7 mouse cellular contexts compared by ENCODE assay signal in genomic region chr5:107110880-107111520, GRCm38 (mm10).
DNase-seq lines count a peak whose midpoint lies in the region; ATAC-seq and TF ChIP-seq lines count a peak whose summit lies in the region.

No protein-coding gene starts in this region.

- peak overlapping the region; percentile 35; the same call in 1 of the 2 replicates for H3K9ac ChIP-seq in hindbrain, embryonic 13.5 days
- no peak overlapping the region for H3K9ac ChIP-seq in liver, embryonic 16.5 days (ENCODE audit: low read depth, low read length)
- H3K9ac ChIP-seq in stomach, postnatal 0 days (ENCODE audit: low read length) = no peak overlapping the region

- H3K4me3 ChIP-seq in layer of hippocampus, adult 2 months = no peak overlapping the region
- no peak overlapping the region for H3K4me3 ChIP-seq in hindbrain, embryonic 13.5 days
- no peak overlapping the region for H3K4me3 ChIP-seq in liver, embryonic 16.5 days (ENCODE audit: low read depth, low read length)
- H3K4me3 ChIP-seq in stomach, postnatal 0 days (ENCODE audit: low read depth, low read length) = no peak overlapping the region

- no peaks in the 10 kb centered on the region for H3K27me3 ChIP-seq in hindbrain, embryonic 13.5 days
- no peaks in the 10 kb centered on the region for H3K27me3 ChIP-seq in liver, embryonic 16.5 days (ENCODE audit: control insufficient read depth, insufficient read depth, low read depth, low read length)
- no peaks in the 10 kb centered on the region for H3K27me3 ChIP-seq in stomach, postnatal 0 days (ENCODE audit: control insufficient read depth, insufficient read depth, low read length)

- TF ChIP-seq EP300 in stomach, postnatal 0 days (optimal IDR thresholded peaks at IDR 0.05) = no peak

- peak overlapping the region; percentile 80 for H3K27ac ChIP-seq in layer of hippocampus, adult 2 months
- H3K27ac ChIP-seq in hindbrain, embryonic 13.5 days = peak overlapping the region; percentile 74
- H3K27ac ChIP-seq in liver, embryonic 16.5 days (ENCODE audit: low read length) = peak overlapping the region; percentile 46; the same call in 1 of the 2 replicates
- peak overlapping the region; percentile 74 for H3K27ac ChIP-seq in stomach, postnatal 0 days (replicated peaks)

- H3K9me3 ChIP-seq in hindbrain, embryonic 13.5 days = no peaks in the 10 kb centered on the region
- H3K9me3 ChIP-seq in liver, embryonic 16.5 days (replicated peaks; ENCODE audit: control insufficient read depth, low read length) = no peaks in the 10 kb centered on the region
- no peaks in the 10 kb centered on the region for H3K9me3 ChIP-seq in stomach, postnatal 0 days (ENCODE audit: control insufficient read depth, low read length)

- H3K36me3 ChIP-seq in hindbrain, embryonic 13.5 days = no peaks in the 10 kb centered on the region
- no peaks in the 10 kb centered on the region for H3K36me3 ChIP-seq in liver, embryonic 16.5 days (ENCODE audit: control insufficient read depth, insufficient read depth)
- H3K36me3 ChIP-seq in stomach, postnatal 0 days (ENCODE audit: control insufficient read depth, insufficient read depth, low read length) = peaks cover 15% of the 10 kb centered on the region; the same call in 1 of the 2 replicates

- peaks cover 24% of the 10 kb centered on the region for H3K4me1 ChIP-seq in hindbrain, embryonic 13.5 days (replicated peaks)
- H3K4me1 ChIP-seq in liver, embryonic 16.5 days (ENCODE audit: control insufficient read depth, low read depth, low read length) = peaks cover 13% of the 10 kb centered on the region
- H3K4me1 ChIP-seq in stomach, postnatal 0 days (replicated peaks; ENCODE audit: control insufficient read depth, insufficient read depth) = peaks cover 6% of the 10 kb centered on the region

- no peak overlapping the region for H3K4me2 ChIP-seq in hindbrain, embryonic 13.5 days
- no peak overlapping the region for H3K4me2 ChIP-seq in liver, embryonic 16.5 days (ENCODE audit: low read depth, low read length)
- H3K4me2 ChIP-seq in stomach, postnatal 0 days (replicated peaks; ENCODE audit: low read depth) = no peak overlapping the region

- TF ChIP-seq CTCF in layer of hippocampus, adult 2 months (conservative IDR thresholded peaks at IDR 0.05) = no peak
- TF ChIP-seq CTCF in stomach, postnatal 0 days (IDR thresholded peaks at IDR 0.05; ENCODE audit: low read depth) = 0 out of 2 replicates have a peak, but pooled peaks have one; percentile 3

- ATAC-seq in hindbrain, embryonic 13.5 days (ENCODE audit: low FRiP score) = no peak; the same call in 1 of the 2 replicates
- ATAC-seq in liver, embryonic 16.5 days (ENCODE audit: low read depth) = peak; percentile 53
- 0 out of 2 replicates have a peak, but pooled peaks have one; percentile 22 for ATAC-seq in stomach, postnatal 0 days (ENCODE audit: low FRiP score, low TSS enrichment)

- peak; percentile 25 to 75 for DNase-seq in layer of hippocampus, adult 2 months (ENCODE audit: low spot score in 2 of 2)
- DNase-seq in layer of hippocampus, postnatal 10 days (ENCODE audit: low spot score in 2 of 2) = no peak
- DNase-seq in embryo, embryonic 9.5 days (ENCODE audit: extremely low spot score) = peak; percentile 76
- peak; percentile 46 for DNase-seq in stomach, postnatal 0 days (ENCODE audit: low spot score)
- no peak for DNase-seq in B cell, adult 2 months

- WGBS in hindbrain, embryonic 13.5 days = 26% methylated on average over 7 of the region's 7 CpGs
- WGBS in liver, embryonic 16.5 days (ENCODE audit: insufficient replicate concordance) = 40% methylated on average over 7 of the region's 7 CpGs
- 15% methylated on average over 7 of the region's 7 CpGs for whole genome bisulfite sequencing in stomach, postnatal 0 days

Comparison
In these comparisons a context has a peak if more than half of its experiments do, and no peak if none do; other contexts are left out.
1. DNase-seq: peak in layer of hippocampus, adult 2 months (2 of 2), embryo, embryonic 9.5 days (single experiment) and stomach, postnatal 0 days (single experiment); none in layer of hippocampus, postnatal 10 days (0 of 2) and B cell, adult 2 months (0 of 2).
2. Peak in every context shown above with its lines, with median percentiles within 50 percentile points of each other: H3K27ac ChIP-seq.